Mouse (Mus musculus) cortical plate, adult 2 months (tissue): ENCODE measurements around the gene Macrod2.

Experiments used
- CTCF ChIP-seq: fragments of 200-500 bp; IDR thresholded peaks from 2 replicates; pipeline ENCODE4 v1.5.1; 2011; ENCODE audit warnings: mild to moderate bottlenecking, control low read depth, low read length; ENCODE audit not compliant: insufficient read depth; ENCODE audit errors: extremely low read depth
- POLR2A ChIP-seq: fragments of 200-500 bp; IDR thresholded peaks from 2 replicates; pipeline ENCODE4 v1.6.1; 2011; ENCODE audit warnings: mild to moderate bottlenecking, low read length, control low read depth; ENCODE audit not compliant: insufficient read depth; ENCODE audit errors: extremely low read depth

DNA sequence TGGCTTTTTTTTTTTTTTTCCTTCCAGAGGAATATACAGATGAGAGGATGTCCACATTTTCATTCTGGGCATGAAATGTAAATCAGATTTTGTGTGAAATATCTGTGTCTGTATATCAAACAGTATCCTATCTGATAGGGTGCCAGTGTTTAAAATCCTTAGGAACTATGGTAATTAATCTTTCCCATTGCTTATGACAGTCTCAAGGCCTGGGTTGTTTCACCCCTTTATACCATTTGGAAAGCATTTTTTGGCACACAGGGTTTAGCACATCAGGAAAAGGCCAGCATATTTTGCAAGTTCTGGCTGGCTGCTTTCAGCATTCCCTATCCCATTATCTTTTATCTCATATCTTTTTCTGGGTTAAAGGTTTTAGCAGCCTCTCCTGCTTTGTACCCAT, 1021.3 kb downstream of the Macrod2 start:
- no peak for TF ChIP-seq POLR2A
- TF ChIP-seq CTCF: no peak
